Mouse (Mus musculus) stomach, embryonic 16.5 days (tissue): Measurements from ENCODE around the gene Brat1. TPM values are rescaled to one million over a fixed set of nuclear protein-coding genes. Genes with fewer than 3 reads are reported as not detected.

Source experiments
- ATAC-seq: fragments of 200-750 bp; cut with Nextera tagmentation; 2 replicates; pipeline ENCODE4 v1.8.0; 2017; ENCODE audit warnings: moderate number of reproducible peaks, moderate TSS enrichment; ENCODE audit not compliant: insufficient read depth, low FRiP score
- H3K27ac ChIP-seq: fragments of 300-500 bp; sonication (generic); 2 replicates; pipeline ENCODE4 v1.5.1; 2014; ENCODE audit warnings: low read length
- H3K27me3 ChIP-seq: fragments of 300-500 bp; sonication (generic); 2 replicates; pipeline ENCODE4 v1.6.1; 2014; ENCODE audit warnings: low read length, control low read depth, mixed read lengths; ENCODE audit not compliant: control insufficient read depth, insufficient read depth
- H3K36me3 ChIP-seq: fragments of 300-500 bp; sonication (generic); 2 replicates; pipeline ENCODE4 v1.6.1; 2014; ENCODE audit warnings: low read length; ENCODE audit not compliant: control insufficient read depth, insufficient read depth
- H3K4me1 ChIP-seq: fragments of 300-500 bp; sonication (generic); 2 replicates; pipeline ENCODE4 v1.6.1; 2014; ENCODE audit warnings: low read length, control low read depth, mixed read lengths; ENCODE audit not compliant: control insufficient read depth, insufficient read depth
- H3K4me2 ChIP-seq: fragments of 300-500 bp; sonication (generic); 2 replicates; pipeline ENCODE4 v1.6.1; 2014; ENCODE audit warnings: low read depth, low read length, mixed read lengths
- H3K4me3 ChIP-seq: fragments of 300-500 bp; sonication (generic); replicated peaks from 2 replicates; pipeline ENCODE4 v1.5.1; 2014; ENCODE audit warnings: mild to moderate bottlenecking, low read length
- H3K9ac ChIP-seq: fragments of 300-500 bp; sonication (generic); 2 replicates; pipeline ENCODE4 v1.6.1; 2014; ENCODE audit warnings: low read length
- H3K9me3 ChIP-seq: fragments of 300-500 bp; sonication (generic); replicated peaks from 2 replicates; pipeline ENCODE4 v1.6.1; 2016; ENCODE audit warnings: low read length, control low read depth; ENCODE audit not compliant: control insufficient read depth
- WGBS: fragments of 180-500 bp; shearing (Covaris S2); extraction: QIAGEN DNeasy Blood & Tissue Kit; methylation state at CpG from one replicate; pipeline ENCODE4 v1.1.7; 2014; 5-methylcytosine and 5-hydroxymethylcytosine counted together
- polyA plus RNA-seq: library from polyadenylated mRNA; unstranded; fragments of >200 nt; fragmentation: Nextera tagmentation; extraction: Ambion mirVana; gene quantifications from 2 replicates; pipeline ENCODE4 v1.2.1, GENCODE M21; 2015

Gene Brat1
- polyA plus RNA-seq, 1 experiment from 2014 or later: 20.4 TPM

- Histone ChIP-seq H3K9me3 (no peaks in the 10 kb centered on the region), H3K27me3 (no peaks in the 10 kb centered on the region), H3K9ac (no peak overlapping the region), H3K4me1 (0 out of 2 replicates have a peak, but pooled peaks cover 2% of the 10 kb centered on the region), H3K36me3 (peaks cover 22% of the 10 kb centered on the region), H3K4me2 (no peak overlapping the region), H3K27ac (no peak overlapping the region), H3K4me3 (no peak overlapping the region)
- no peak for ATAC-seq
- 81% methylated on average over 5 of the region's 5 CpGs for WGBS
Measured at GRCm38 (mm10) chr5:140711040-140711439, 6.2 kb downstream of the Brat1 start.

GRCm38 (mm10) chr5:140720773-140721172 is 16.0 kb downstream of the Brat1 start:
- Histone ChIP-seq H3K36me3 (peaks cover 24% of the 10 kb centered on the region), H3K27ac (no peak overlapping the region), H3K9me3 (0 out of 2 replicates have a peak, but pooled peaks cover 5% of the 10 kb centered on the region), H3K4me3 (no peak overlapping the region), H3K4me1 (no peaks in the 10 kb centered on the region), H3K9ac (no peak overlapping the region), H3K27me3 (no peaks in the 10 kb centered on the region), H3K4me2 (no peak overlapping the region)
- ATAC-seq: no peak
- 75% methylated on average over 7 of the region's 7 CpGs for WGBS

DNA sequence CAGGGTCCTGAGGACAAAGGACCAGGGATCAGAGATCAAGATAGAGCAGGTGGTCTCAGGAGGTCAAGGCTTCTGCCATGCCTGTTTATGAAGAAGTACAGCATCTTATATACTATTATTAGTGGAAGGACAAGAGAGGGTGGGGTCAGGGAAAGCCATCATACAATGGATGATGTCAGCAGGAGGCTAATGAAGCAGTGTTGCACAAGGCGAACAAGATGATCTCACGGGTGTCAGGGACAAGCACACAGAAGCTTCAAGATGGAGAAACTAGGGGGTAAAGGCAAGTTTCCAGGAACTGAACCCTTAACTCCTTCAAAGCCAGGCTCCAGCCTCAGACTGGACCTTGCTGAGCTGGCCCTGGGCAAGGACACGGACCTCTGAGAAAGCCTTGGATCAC is 17.3 kb downstream of the Brat1 start:
- Histone ChIP-seq H3K27ac (no peak overlapping the region), H3K36me3 (peaks cover 20% of the 10 kb centered on the region), H3K9me3 (0 out of 2 replicates have a peak, but pooled peaks cover 5% of the 10 kb centered on the region), H3K9ac (no peak overlapping the region), H3K4me1 (no peaks in the 10 kb centered on the region), H3K27me3 (no peaks in the 10 kb centered on the region), H3K4me3 (no peak overlapping the region), H3K4me2 (no peak overlapping the region)
- 78% methylated on average over 3 of the region's 3 CpGs for WGBS
- no peak for ATAC-seq

- ATAC-seq: no peak
- no peak within 1 kb of the TSS for H3K9ac ChIP-seq
- H3K27ac ChIP-seq: no peak within 1 kb of the TSS
- H3K4me1 ChIP-seq: no peaks in the 10 kb centered on the region
- peaks cover 7% of the 10 kb centered on the region for H3K36me3 ChIP-seq
- H3K9me3 ChIP-seq: 0 out of 2 replicates have a peak, but pooled peaks cover 5% of the 10 kb centered on the region
- H3K4me2 ChIP-seq: no peak within 1 kb of the TSS
- WGBS: 80% methylated on average over 13 of the region's 13 CpGs
- H3K4me3 ChIP-seq: no peak within 1 kb of the TSS
- no peaks in the 10 kb centered on the region for H3K27me3 ChIP-seq
Measured at GRCm38 (mm10) chr5:140723822-140724221, 19.0 kb downstream of the Brat1 start, which contains the start of gene Amz1. Gene Amz1 (plus strand): TSS chr5:140724127.

DNA sequence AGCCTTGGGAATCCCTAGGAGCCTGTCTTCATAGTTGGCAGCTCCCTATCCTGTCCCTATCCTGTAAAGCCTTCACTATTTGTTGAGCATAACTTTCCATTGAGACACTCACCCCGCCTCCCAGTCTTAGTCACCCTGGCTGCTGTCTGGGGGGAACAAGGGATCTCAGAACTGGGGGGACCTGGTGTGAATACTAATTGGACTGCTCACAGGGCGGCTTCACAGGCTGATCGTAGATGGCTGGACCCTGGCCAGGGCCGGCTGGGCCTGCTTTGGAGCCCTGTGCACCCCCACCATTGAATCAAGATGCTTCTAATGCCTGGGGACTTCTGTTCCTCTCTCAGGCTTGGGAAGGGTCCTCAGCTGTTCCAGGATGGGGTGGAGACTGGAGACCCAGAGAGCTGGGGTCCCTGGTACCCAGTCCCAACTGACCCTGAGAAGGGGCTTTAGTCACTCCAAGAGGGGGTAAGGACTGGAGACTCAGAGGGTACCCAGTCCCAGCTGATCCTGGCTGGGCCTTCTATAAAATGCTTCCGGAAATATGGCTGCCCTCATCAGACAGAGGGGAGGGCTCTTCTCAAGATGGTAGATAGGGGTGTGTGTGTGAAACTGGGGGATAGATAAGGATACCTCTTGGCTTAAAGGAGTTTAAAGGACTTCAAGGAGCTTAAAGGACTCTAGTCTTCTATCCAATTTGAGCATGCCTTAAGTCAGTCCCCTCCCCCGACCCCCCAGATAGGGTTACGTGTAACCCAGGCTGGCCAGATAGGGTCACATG is 21.4 kb downstream of the Brat1 start:
- Histone ChIP-seq H3K36me3 (no peaks in the 10 kb centered on the region), H3K4me3 (no peak overlapping the region), H3K9ac (no peak overlapping the region), H3K27ac (no peak overlapping the region), H3K27me3 (no peaks in the 10 kb centered on the region), H3K9me3 (no peaks in the 10 kb centered on the region), H3K4me2 (no peak overlapping the region), H3K4me1 (no peaks in the 10 kb centered on the region)
- 70% methylated on average over 7 of the region's 7 CpGs for WGBS
- ATAC-seq: no peak

GRCm38 (mm10) chr5:140726946-140727740 is 22.3 kb downstream of the Brat1 start:
- H3K9ac ChIP-seq: no peak overlapping the region
- H3K4me3 ChIP-seq: no peak overlapping the region
- H3K36me3 ChIP-seq: no peaks in the 10 kb centered on the region
- no peak overlapping the region for H3K27ac ChIP-seq
- no peaks in the 10 kb centered on the region for H3K4me1 ChIP-seq
- H3K9me3 ChIP-seq: no peaks in the 10 kb centered on the region
- no peaks in the 10 kb centered on the region for H3K27me3 ChIP-seq
- H3K4me2 ChIP-seq: no peak overlapping the region
- 80% methylated on average over 17 of the region's 17 CpGs for WGBS
- no peak for ATAC-seq

GRCm38 (mm10) chr5:140731040-140731797 is 26.4 kb downstream of the Brat1 start:
- Histone ChIP-seq H3K4me2 (no peak overlapping the region), H3K4me1 (peaks cover 6% of the 10 kb centered on the region), H3K36me3 (no peaks in the 10 kb centered on the region), H3K9me3 (no peaks in the 10 kb centered on the region), H3K27ac (no peak overlapping the region), H3K4me3 (no peak overlapping the region), H3K27me3 (peaks cover 7% of the 10 kb centered on the region; the same call in 1 of the 2 replicates), H3K9ac (no peak overlapping the region)
- no peak for ATAC-seq
- 83% methylated on average over 11 of the region's 11 CpGs for WGBS

GRCm38 (mm10) chr5:140732195-140732594 is 27.4 kb downstream of the Brat1 start:
- no peak overlapping the region for H3K9ac ChIP-seq
- H3K36me3 ChIP-seq: no peaks in the 10 kb centered on the region
- no peaks in the 10 kb centered on the region for H3K9me3 ChIP-seq
- no peak for ATAC-seq
- H3K27ac ChIP-seq: no peak overlapping the region
- no peak overlapping the region for H3K4me2 ChIP-seq
- no peak overlapping the region for H3K4me3 ChIP-seq
- peaks cover 6% of the 10 kb centered on the region for H3K4me1 ChIP-seq
- WGBS: 63% methylated on average over 4 of the region's 4 CpGs
- H3K27me3 ChIP-seq: peaks cover 8% of the 10 kb centered on the region; the same call in 1 of the 2 replicates
